Mouse (Mus musculus) thymus, adult 2 months (tissue): ENCODE measurements around the gene Fam45a. TPM values are rescaled to one million over a fixed set of nuclear protein-coding genes. Genes with fewer than 3 reads are reported as not detected.

Experiments used
- DNase-seq: peaks from one replicate; pipeline ENCODE4 v3.0.0; 2021
- H3K27ac ChIP-seq: fragments of 200-500 bp; 2 replicates; pipeline ENCODE4 v1.5.1; 2012; ENCODE audit warnings: low read length, control low read depth; ENCODE audit not compliant: control insufficient read depth, insufficient read depth
- H3K27me3 ChIP-seq: fragments of 200-500 bp; 2 replicates; pipeline ENCODE4 v1.6.1; 2012; ENCODE audit warnings: mild to moderate bottlenecking, low read length, moderate library complexity, mixed read lengths; ENCODE audit not compliant: control insufficient read depth, insufficient read depth
- H3K36me3 ChIP-seq: fragments of 200-500 bp; 2 replicates; pipeline ENCODE4 v1.6.1; 2012; ENCODE audit warnings: mild to moderate bottlenecking, low read length, moderate library complexity; ENCODE audit not compliant: control insufficient read depth, insufficient read depth
- H3K4me1 ChIP-seq: fragments of 200-500 bp; replicated peaks from 2 replicates; pipeline ENCODE4 v1.6.1; 2012; ENCODE audit warnings: low read length; ENCODE audit not compliant: control insufficient read depth, insufficient read depth
- H3K4me3 ChIP-seq: fragments of 200-500 bp; 2 replicates; pipeline ENCODE4 v1.5.1; 2012; ENCODE audit warnings: mild to moderate bottlenecking, low read length, control low read depth, moderate library complexity; ENCODE audit not compliant: control insufficient read depth, insufficient read depth
- CTCF ChIP-seq: fragments of 200-500 bp; IDR thresholded peaks from 2 replicates; pipeline ENCODE4 v1.5.1; 2012; ENCODE audit warnings: mild to moderate bottlenecking, control low read depth, low read length, moderate library complexity, borderline replicate concordance; ENCODE audit not compliant: control insufficient read depth, poor library complexity, insufficient read depth; ENCODE audit errors: extremely low read depth
- POLR2A ChIP-seq: fragments of 200-500 bp; IDR thresholded peaks from 2 replicates; pipeline ENCODE4 v1.6.1; 2012; ENCODE audit warnings: mild to moderate bottlenecking, low read length, control low read depth, moderate library complexity; ENCODE audit not compliant: control insufficient read depth, poor library complexity, insufficient read depth; ENCODE audit errors: extremely low read depth
- WGBS: fragments of 180-500 bp; shearing (Covaris S2); methylation state at CpG from one replicate; pipeline ENCODE4 v1.1.7; 2018; 5-methylcytosine and 5-hydroxymethylcytosine counted together
- polyA plus RNA-seq: library from polyadenylated mRNA; depleted of rRNA; stranded (reverse); fragments of >200 nt; gene quantifications from 2 replicates; pipeline ENCODE4 v1.2.3, GENCODE M21; 2012

Gene Fam45a
- polyA plus RNA-seq, 1 experiment = 11.5 TPM

- H3K27me3 ChIP-seq = no peaks in the 10 kb centered on the region
- TF ChIP-seq CTCF (no peak), POLR2A (no peak)
- DNase-seq = no peak
- H3K4me1 ChIP-seq = peaks cover 2% of the 10 kb centered on the region; the same call in 1 of the 2 replicates
- no peak overlapping the region for H3K27ac ChIP-seq
- WGBS = 3% methylated on average over 7 of the region's 7 CpGs
- peak overlapping the region; percentile 71 for H3K4me3 ChIP-seq
- H3K36me3 ChIP-seq = no peaks in the 10 kb centered on the region
Measured at GRCm38 (mm10) chr19:60789452-60789851, 21.9 kb upstream of the Fam45a start.

DNA sequence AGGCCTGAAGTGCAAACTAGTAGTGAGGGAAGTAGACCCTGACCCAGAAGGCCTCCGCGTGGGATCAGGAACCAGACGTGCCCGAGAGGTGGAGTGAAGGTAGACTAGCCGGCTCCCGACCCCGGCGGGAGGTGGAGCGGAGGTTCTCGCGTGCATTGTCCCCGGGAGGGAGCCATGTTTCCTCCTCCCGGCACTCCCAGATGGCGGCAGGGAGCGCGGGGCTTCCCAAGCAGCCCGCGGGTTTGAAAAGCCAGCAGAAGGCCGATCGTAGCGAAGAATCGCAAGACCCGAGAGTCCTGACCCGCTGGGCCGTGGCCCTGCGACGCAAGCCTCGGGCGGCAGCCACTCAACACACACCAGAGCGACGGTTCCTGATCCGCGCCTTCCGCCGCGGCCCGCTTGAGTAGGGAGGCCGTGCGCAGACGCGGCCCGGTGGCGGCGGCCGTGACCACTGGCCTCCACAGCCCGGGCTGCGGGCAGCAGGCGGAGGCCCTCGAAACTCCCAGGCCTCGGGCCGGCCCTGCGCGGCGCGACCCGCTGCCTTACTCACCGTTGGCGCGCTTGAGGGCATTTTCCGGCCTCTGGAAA, 21.4 kb upstream of the Fam45a start:
- peak overlapping the region; percentile 71 for H3K4me3 ChIP-seq
- DNase-seq = peak; percentile 55
- H3K27ac ChIP-seq = peak overlapping the region; percentile 9
- no peaks in the 10 kb centered on the region for H3K27me3 ChIP-seq
- no peak for TF ChIP-seq POLR2A
- 0 out of 2 replicates have a peak, but pooled peaks have one; percentile 11 for TF ChIP-seq CTCF
- under 1% methylated on average over 60 of the region's 60 CpGs for WGBS
- no peaks in the 10 kb centered on the region for H3K36me3 ChIP-seq
- peaks cover 2% of the 10 kb centered on the region; the same call in 1 of the 2 replicates for H3K4me1 ChIP-seq

DNA sequence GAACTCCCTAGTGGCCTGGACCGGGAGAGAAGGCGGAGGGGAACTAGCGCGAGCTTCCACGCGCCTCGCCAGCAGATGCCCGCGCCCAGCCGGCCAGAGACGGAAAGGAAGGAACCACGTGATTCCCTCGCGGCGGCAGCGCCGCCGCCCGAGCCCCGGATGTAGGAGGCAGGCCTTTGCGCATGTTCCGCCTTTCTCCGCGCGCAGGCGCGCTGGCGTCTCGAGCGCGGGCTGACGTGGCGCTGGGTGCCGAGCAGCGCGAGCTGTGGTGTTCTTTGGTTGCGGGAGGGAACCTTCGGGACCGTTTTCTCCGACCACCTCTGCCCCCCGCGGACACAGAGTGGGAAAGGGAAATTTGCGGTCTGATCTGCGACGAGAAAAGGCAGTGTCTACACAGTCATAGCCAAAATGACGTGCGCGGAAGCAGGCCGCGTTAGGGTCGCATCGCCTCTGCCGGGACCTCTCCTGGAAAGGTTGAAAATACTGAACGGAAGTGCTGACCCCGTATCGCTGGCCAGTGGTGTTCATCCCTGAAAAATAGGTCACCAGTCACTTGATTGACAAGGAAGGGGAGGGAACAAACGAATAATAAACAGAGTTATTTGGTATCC, 20.7 kb upstream of the Fam45a start, which contains the start of gene Eif3a:
Gene Eif3a, minus strand, starts transcription at position 108 of the 611 bp plus-strand sequence.
- 0 out of 2 replicates have a peak, but pooled peaks have one; percentile 19 for TF ChIP-seq CTCF
- TF ChIP-seq POLR2A = peak; percentile 98
- Histone ChIP-seq H3K4me3 (peak within 1 kb of the TSS; percentile 71), H3K27ac (peak within 1 kb of the TSS; percentile 56), H3K27me3 (no peaks in the 10 kb centered on the region), H3K4me1 (peaks cover 2% of the 10 kb centered on the region; the same call in 1 of the 2 replicates), H3K36me3 (no peaks in the 10 kb centered on the region)
- under 1% methylated on average over 57 of the region's 57 CpGs for WGBS
- peak; percentile 91 for DNase-seq

DNA sequence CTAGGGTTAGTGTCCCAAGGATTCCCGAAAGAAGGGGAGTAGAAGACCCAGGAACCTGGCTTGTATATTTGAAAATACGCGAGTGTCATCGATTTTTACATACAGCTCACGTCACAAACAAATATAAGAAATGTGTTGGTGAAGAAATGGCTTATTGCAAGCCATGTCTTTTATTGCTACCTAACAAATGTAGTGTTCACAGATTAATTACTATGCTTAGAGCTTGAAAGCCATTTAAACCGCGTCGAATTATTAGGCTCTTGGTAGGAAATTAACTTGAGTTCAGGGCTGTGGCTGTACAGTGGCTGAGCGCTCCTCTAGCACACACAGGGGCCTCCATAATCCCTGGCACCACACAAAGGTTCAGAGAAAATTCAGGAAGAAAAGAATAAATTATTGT, 20.2 kb upstream of the Fam45a start:
- WGBS = 18% methylated on average over 9 of the region's 9 CpGs
- DNase-seq = no peak
- TF ChIP-seq POLR2A (no peak), CTCF (no peak)
- Histone ChIP-seq H3K36me3 (no peaks in the 10 kb centered on the region), H3K4me1 (peaks cover 2% of the 10 kb centered on the region; the same call in 1 of the 2 replicates), H3K27me3 (no peaks in the 10 kb centered on the region), H3K4me3 (peak overlapping the region; percentile 71), H3K27ac (no peak overlapping the region)

DNA sequence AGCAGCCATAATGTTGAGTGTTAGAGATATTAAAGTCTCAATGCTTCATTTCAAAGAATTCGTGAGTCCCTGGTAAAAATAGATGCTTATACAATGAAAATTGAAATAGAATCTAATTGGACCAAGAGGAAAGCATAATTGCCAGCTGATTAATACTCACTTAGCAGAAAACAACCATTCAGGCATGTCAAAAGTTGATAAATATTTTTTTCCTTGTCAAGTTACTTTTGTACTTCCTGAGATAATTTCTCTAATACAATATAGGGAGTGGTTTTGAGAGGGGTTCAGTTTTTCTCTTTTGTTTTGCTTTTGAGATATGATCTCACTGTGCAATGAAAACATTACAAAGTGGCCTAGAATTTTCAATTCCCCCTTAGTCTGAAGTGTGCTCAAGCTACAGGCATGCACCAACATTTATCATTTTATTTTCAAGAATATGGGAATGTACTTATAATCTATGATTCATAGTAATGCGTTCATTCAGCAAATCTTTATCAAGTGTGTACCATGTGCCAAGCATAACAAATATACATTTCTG, 18.1 kb upstream of the Fam45a start:
- 93% methylated on average over 2 of the region's 2 CpGs for WGBS
- Histone ChIP-seq H3K36me3 (no peaks in the 10 kb centered on the region), H3K4me3 (no peak overlapping the region), H3K4me1 (peaks cover 2% of the 10 kb centered on the region; the same call in 1 of the 2 replicates), H3K27me3 (no peaks in the 10 kb centered on the region), H3K27ac (no peak overlapping the region)
- DNase-seq = no peak
- no peak for TF ChIP-seq POLR2A
- TF ChIP-seq CTCF = no peak

- peaks cover 2% of the 10 kb centered on the region; the same call in 1 of the 2 replicates for H3K4me1 ChIP-seq
- no peak for TF ChIP-seq CTCF
- TF ChIP-seq POLR2A = no peak
- no peaks in the 10 kb centered on the region for H3K36me3 ChIP-seq
- no peak overlapping the region for H3K27ac ChIP-seq
- H3K27me3 ChIP-seq = no peaks in the 10 kb centered on the region
- no peak for DNase-seq
- H3K4me3 ChIP-seq = no peak overlapping the region
- 96% methylated on average over 2 of the region's 2 CpGs for WGBS
Measured at GRCm38 (mm10) chr19:60795244-60795643, 16.1 kb upstream of the Fam45a start.
